Mouse (Mus musculus) forelimb bud, embryonic 11.5 days (tissue): ENCODE data around the gene Pik3r5.

Experiments
- DNase-seq: peaks from one replicate; pipeline ENCODE4 v3.0.0-alpha.2; 2012; ENCODE audit warnings: low read depth, low spot score

The Pik3r5 gene

GRCm38 (mm10) chr11:68431699-68432360 is at the start of gene Pik3r5:
TSS of gene Pik3r5 (plus strand) at chr11:68432121.
- DNase-seq, result peak; percentile 74

DNA sequence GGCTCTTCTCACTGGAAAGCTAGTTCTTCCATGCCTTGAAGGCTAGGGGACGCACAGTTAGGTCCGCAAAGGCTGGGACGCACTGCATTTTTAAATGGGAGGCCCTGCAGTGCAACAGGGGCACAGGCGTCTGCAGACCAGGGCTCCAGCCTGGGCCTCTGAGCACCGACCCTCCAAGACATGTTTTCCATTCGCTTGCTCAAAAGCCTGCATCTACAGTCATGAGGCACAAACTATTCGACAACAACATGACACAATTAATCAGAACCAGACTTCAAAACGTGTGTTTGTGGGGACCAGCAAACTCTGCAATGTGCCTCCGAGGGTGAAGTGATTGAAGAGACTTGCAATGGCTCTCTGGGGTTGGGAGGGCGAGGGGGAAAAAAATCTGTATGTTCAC is 48.4 kb upstream of the Pik3r5 start:
- DNase-seq, result peak; percentile 51

GRCm38 (mm10) chr11:68384131-68384530 is 47.8 kb upstream of the Pik3r5 start:
- no peak for DNase-seq

- no peak for DNase-seq
These were observed 47.3 kb upstream of the Pik3r5 start for GRCm38 (mm10) chr11:68384592-68385020.

- peak; percentile 49 for DNase-seq
These were observed 46.7 kb upstream of the Pik3r5 start for GRCm38 (mm10) chr11:68385021-68385821.

DNA sequence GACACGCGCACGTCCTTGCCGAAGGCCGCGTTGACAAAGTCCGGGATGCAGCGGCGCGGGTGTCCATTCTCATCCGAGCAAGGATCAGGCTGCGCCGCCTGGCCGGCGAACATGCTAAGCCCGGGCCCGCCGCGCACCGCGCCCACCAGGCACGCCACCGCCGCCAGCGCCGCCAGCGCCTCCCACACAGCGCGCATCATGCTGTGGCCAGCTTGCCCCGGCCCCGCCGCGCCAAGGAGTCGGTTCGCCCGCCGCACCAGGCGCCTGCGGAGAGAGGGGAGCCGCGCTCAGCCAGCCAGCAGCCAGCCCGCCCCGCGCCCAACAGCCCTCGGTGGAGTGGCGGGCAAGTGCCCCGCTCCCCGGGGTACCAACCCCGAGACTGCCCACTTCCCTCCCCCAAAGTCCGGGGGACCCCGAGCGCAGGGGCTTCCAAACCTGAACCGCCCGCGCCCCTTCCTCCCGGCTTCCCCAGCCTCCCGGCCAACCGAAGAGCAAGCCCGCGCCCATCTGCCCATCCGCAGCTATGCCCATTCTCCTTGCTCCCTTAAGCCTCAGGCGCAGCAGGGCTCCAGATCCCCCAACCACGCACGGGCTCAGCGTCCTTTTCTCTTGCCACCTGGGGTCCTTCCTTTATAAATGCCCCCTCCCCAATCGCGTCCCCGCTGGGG is 45.9 kb upstream of the Pik3r5 start:
- no peak for DNase-seq

- DNase-seq, result no peak
These were observed 45.1 kb upstream of the Pik3r5 start for GRCm38 (mm10) chr11:68386589-68387440.

DNA sequence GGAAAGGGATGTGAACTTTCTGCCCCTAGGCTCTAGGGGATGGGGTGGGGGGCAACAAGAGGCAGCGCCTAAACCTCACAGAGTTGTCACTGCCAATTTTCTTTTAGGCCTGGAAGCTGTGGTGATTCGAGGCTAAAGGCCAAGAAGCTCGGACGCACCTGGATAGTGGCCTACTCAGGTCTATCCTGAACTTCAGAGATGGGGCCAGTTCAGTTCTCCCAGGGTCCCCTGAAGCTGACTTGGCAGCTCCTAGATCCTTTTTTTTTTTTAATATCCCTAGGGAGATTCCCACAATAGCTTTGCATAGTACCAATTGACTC is 44.5 kb upstream of the Pik3r5 start:
- DNase-seq, result no peak

GRCm38 (mm10) chr11:68387971-68388654 is 43.8 kb upstream of the Pik3r5 start:
- DNase-seq, result no peak

- no peak for DNase-seq
These were observed 43.3 kb upstream of the Pik3r5 start for GRCm38 (mm10) chr11:68388655-68389015.

- DNase-seq, result no peak
These were observed 42.3 kb upstream of the Pik3r5 start for GRCm38 (mm10) chr11:68389621-68390020.

DNA sequence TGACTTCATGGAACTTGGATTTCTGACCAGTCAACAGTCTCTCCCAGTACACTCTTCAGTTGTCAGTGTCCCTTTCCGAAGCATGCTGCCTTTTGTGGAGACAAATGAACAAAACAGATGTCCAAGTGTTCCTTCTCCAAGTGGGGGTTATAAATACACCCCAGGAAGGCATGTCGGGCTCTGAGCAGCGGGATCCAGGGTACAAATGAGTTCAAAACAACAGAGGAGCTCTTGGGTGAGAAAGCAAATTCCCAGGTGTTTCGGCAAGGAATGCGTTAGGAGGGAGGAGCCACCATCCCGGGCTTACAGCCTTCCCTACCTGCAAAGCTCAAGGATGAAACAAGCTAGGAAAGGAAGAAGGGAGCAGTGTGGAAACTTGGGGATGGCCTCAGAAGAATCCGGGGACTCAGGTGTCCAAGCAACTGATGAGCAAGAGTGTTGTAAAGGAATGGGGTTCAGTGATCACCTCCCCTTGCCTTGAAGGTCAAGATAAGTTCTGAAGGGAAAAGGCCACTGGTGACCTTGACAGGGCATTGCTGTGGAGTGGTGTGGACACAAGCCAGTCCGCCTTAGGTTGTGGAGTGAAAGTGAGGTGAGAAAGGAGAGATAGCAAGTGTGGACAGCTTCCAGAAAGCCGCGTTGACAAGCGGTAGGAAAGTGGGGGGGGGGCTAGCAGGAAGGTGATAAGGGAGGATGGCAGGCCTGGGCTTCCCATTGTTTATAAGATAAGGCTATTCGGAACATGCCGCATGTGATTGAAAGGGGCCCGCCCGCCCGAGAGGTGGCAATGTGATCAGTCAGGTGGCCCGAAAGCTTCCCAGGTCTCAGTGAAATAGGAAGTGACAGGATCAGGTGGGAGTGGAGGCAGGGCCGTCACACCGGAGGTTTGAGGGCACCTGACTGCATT is 41.3 kb upstream of the Pik3r5 start:
- no peak for DNase-seq

DNA sequence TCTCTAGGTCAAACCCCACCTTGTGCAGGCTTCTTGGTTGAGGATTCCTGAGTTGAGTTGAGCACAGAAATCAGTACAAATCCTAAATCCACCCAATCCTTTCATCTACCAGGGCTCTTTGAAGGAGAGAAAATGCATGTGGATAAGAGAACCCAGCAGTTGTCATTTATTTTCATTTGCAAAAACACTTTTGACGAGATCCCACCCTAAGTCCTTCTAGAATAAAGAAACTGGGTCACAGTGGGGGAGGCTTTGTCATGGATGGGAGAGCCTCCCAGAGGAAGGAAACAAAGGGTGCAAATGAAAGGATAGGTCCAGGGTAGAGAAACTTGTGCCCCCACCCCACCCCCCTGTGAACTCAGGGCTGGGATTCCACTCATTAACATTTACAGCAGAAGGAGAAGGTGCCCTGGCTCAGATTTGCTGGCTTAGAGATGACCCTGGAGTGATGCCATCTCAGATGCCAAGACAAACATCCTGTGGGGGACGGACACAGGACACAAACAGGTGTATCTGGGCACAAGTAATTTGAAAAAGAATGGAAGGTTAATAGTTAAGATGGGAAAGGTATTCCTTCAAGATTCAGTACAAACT is 37.9 kb upstream of the Pik3r5 start:
- DNase-seq, result no peak

DNA sequence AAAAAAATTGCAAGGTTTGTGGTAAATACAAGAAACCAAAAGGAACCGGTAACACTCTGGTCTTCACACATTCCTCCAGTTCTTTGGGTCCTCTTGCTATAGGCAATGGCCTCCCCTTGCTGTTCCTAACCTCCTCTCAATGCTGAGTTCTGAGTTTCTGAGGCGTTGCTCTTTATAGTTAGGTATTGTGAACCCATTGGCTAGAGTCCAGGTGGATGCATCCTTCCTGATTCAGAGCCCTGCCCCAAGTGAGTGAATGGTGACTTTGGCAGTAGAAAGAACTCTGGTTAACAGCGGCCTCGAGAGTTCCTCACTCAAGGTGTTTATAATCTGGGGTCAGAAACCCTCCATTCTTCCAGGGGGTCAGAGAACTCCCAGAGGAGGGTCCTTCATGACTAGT is 37.2 kb upstream of the Pik3r5 start:
- DNase-seq, result no peak

DNA sequence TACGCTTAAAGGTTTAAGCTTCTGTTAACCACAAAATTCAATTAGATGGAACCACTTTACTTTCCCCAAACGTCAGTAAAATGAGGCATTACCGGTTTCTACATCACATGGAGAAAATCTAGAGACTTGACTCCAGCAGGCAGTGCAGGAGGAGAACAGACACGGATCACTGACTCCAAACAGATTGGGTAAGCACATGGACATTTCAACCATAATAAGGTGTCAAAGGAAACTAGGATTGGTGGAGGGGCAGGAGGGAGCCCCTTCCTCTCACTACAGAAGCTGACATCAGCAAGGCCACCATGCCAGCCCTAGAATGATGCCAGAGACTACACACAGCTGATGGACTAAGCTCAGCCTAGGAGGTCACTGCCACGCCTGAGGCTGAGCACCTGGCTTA is 36.4 kb upstream of the Pik3r5 start:
- DNase-seq, result no peak

DNA sequence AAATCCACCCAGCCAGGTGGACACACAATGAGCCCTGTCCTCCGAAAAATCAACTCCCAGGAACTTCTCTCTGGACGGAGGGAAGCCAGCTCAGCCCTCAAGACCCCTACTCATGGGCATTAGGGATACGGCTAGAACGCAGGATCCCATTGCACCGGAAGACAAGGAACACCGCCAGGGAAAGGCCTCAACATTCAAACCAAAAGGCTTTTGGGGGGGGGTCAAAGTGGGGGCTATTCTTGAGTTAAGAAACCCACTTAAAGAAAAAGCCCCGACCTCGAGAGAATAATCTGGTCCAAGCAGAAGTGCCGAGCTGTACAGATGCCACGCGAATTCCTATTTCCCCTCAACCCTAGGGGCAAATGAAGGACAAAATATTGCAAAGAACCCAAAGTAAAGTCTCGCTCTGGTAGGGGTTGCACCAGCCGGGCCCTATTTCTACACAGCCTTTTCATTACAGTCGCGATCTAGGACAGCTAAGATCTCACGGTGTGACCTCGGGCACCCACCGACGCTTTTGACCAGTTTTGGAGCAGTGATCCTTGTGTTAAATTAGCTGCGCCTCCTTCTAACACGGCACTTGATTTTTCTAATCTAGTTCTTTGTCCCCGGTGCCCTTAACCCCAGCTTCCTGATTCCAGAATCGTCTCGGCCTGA is 32.9 kb upstream of the Pik3r5 start:
- no peak for DNase-seq

GRCm38 (mm10) chr11:68399548-68400020 is 32.3 kb upstream of the Pik3r5 start:
- no peak for DNase-seq

- DNase-seq, result no peak
These were observed 31.8 kb upstream of the Pik3r5 start for GRCm38 (mm10) chr11:68400021-68400671.
